Mouse (Mus musculus) heart, postnatal 10 days (tissue): ENCODE results near the gene Ap3b1. TPM values are rescaled to one million over a fixed set of nuclear protein-coding genes. Genes with fewer than 3 reads are reported as not detected.

Experiments used
- DNase-seq, 2 experiments: peaks; one replicate each; pipeline ENCODE4 v3.0.0; 2021
- intact Hi-C: fragments of 180-260 bp; cut with DNase I; formaldehyde crosslinking; loops from one replicate; pipeline ENCODE4 v1.15.1; 2025
- total RNA-seq, 2 experiments: library from RNA; stranded (reverse); gene quantifications; 2 replicates each; pipeline ENCODE4 v1.2.3; 2021

Ap3b1 gene
- total RNA-seq, 2 experiments from 2014 or later, result 27.7 to 32.7 TPM

DNA sequence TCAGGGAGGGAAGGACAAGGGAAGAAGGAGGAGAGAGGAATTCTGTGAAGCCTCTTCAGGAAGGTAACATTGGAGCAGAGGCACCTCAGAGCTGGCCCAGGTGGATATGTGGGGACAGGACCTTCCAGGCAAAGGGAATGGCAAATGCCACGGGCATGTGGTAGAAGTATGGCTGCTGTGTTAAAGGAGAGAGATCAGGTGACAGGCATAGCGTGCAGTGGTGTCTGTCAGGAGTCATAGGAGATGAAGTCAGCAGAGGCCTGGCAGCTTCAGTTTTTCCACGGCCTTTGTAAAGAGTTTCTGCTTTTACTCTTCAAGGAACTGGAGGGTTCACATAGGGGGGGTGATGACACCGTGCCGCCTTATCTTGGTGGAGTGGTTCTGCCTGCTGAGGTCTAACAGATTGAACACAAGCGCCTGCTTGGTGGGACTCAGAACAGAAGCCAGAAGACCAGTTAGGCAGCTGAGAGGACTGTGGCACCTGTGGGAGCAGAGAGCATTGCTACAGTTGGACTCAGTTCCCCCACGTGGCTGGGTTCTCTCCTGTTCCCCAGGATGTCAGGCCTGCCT is 166.0 kb downstream of the Ap3b1 start:
- no peak for DNase-seq
- intact Hi-C loops, result no loop called here

- intact Hi-C loops, result no loop called here
- DNase-seq, result no peak
Observed at GRCm38 (mm10) chr13:94529138-94529537, 170.4 kb downstream of the Ap3b1 start.

- intact Hi-C loops, result no loop called here
- no peak for DNase-seq
Observed at GRCm38 (mm10) chr13:94533516-94533915, 174.8 kb downstream of the Ap3b1 start.

DNA sequence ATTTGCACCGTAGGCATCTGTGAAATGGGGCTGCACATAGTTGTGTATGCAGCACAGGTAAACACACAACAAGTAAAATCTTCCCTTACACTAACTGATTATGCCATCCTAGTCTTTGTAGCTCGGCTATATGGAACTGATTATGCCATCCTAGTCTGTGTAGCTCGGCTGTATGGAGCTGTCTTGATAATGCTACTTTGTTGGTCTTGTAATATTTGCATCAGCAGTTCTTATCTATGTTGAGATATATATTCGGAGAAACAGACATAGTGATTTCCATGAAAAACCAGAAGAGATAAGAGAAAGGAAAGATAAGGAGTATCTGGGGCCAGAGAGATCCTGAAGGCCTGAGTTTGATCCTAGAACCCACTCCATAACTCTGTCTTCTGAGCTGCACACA is 178.6 kb downstream of the Ap3b1 start:
- intact Hi-C loops, result no loop called here
- no peak for DNase-seq

GRCm38 (mm10) chr13:94539851-94540646 is 181.3 kb downstream of the Ap3b1 start:
- intact Hi-C loops, result no loop called here
- no peak for DNase-seq

DNA sequence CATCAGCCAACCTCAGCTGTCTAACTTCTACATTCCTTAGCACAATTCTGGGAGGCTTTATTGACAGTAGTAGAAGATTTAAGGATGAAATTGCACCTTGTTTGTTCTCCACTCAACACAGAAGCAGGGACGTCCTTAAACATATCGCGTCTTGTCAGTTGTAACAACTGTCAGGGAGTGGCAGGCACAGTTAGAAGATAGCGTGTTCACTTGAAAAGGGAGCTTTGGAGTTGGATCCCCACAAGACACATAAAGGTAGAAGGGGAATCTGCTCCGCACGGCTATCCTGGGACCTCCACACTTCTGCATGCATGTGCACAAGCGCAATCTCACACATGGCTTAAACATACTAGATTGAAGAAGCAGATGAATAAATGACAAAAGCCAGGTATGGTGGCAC is 183.3 kb downstream of the Ap3b1 start:
- DNase-seq, result no peak
- intact Hi-C loops, result no loop called here

DNA sequence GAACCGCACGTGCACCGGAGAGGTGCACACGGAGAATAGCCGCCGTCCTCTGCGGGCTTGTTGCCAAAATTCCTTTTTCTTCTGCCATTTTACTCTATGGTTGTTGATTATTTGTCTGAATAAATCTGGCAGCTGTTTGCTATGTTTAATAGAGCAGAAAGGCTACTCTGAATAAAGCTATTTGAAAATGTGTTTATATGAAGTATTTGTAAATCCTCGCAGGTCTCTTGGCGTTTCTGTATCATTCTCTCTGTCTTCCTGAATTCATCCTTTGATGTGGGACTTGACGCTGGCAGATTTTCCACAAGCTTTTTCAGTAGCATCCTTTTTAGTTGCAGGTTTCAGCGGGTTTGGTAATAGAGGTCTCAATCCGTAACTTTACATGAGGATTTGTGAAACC is 185.5 kb downstream of the Ap3b1 start:
- intact Hi-C loops, result no loop called here
- no peak for DNase-seq

GRCm38 (mm10) chr13:94545739-94546138 is 187.0 kb downstream of the Ap3b1 start:
- intact Hi-C loops, result no loop called here
- DNase-seq, result no peak

- intact Hi-C loops, result no loop called here
- DNase-seq, result no peak
Observed at GRCm38 (mm10) chr13:94546246-94546645, 187.5 kb downstream of the Ap3b1 start.

DNA sequence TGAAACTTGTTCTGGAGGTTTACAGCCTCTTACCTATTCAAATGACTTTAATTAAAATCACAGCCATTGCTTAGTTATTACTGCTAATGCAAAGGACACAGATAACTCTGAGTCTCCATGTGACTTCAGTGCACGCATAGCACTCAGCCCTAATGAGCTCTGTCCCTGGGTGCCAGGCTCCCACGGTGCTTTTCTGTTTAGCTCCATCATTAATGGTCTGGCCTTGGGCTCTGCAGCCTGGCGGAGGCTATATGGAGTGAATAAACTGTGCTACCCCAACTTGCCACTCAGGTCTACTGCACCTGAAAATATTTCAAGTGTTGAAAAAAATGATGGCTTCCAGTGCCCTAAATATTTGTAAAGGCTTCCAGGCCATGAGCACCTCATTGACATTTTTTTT is 190.8 kb downstream of the Ap3b1 start:
- no peak for DNase-seq
- intact Hi-C loops, result no loop called here

- no peak for DNase-seq
- intact Hi-C loops, result no loop called here
Observed at GRCm38 (mm10) chr13:94550037-94550436, 191.3 kb downstream of the Ap3b1 start.

DNA sequence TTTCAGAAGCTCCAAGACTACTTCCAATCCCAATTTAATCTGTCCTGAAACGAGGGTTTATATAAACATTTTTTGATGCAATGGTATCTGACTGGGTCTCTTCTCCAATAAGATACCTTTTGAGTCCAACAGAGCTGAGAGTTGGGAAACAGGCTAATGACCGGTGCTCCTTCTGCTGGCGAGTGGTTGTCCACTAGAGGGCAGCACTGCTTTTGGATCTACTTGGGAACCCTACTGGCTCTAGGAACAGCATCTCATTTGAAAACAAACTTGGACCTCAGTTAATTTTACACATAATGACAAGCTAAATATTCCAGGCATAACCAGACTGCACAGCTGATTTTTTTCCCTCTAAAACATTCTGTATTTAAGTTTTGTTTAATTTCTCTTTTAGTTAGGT is 201.3 kb downstream of the Ap3b1 start:
- intact Hi-C loops, result loop anchor here (5.0 kb wide), 3 partner anchors 242 to 382 kb away; no protein-coding TSS in a partner anchor
- peak; percentile 87 to 92 for DNase-seq

DNA sequence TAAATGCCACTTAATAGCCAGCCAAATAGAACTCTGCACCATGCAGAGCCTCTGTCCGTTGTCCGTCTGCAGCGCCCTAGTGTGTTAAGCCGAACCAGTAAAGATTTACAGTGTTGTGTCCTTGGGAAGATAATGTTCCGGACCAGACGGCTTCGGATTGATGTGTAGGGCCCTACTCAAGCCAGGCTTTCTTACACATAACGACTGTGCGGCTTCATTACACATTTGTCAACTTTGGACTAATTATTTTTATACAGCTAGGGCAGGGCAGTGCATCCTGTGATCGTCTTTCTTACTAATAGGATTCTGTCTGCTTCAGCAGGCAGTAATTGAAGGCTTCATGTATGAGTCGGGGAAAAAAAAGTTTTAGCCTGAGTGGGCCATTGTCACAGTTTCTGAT is 202.1 kb downstream of the Ap3b1 start:
- no peak for DNase-seq
- intact Hi-C loops, result loop anchor here (5.0 kb wide), 3 partner anchors 241 to 381 kb away; no protein-coding TSS in a partner anchor

- intact Hi-C loops, result loop anchor here (5.0 kb wide), 3 partner anchors 240 to 380 kb away; no protein-coding TSS in a partner anchor
- no peak for DNase-seq
Observed at GRCm38 (mm10) chr13:94562652-94563339, 204.0 kb downstream of the Ap3b1 start.

- no peak for DNase-seq
- intact Hi-C loops, result loop anchor here (5.0 kb wide), 3 partner anchors 238 to 378 kb away; no protein-coding TSS in a partner anchor
Observed at GRCm38 (mm10) chr13:94563836-94564235, 205.1 kb downstream of the Ap3b1 start.

DNA sequence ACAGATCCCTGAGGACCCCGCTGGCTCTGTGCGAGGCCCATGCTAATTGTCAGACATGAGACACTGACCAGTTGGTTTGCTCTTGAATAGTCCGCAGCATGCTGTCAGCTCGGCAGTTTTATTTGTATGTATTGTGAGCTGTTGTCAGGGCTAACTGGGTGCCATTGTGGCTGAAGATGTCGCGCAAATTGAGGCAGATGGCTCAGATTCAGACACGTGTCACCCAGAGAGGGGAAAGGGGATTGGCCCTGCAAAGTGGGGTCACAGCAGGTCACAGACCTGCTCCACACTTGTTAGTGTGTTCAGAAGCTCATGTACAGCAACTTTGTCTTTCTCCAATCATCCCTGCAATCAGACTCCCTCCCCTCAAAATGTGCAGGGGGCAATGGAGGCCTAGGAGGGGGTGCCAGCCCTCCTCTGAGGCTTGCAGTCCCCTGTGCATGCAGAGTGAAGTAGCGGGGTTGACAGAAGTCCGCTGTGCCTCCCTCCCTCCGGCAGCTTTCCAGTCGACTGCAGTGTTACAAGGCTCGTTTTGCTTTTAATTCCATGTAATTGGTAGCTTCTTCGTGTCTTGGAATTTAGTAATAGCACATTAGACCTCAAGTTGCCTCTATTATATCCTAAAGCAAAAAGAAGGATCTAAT is 205.7 kb downstream of the Ap3b1 start:
- intact Hi-C loops, result loop anchor here (5.0 kb wide), 3 partner anchors 238 to 378 kb away; no protein-coding TSS in a partner anchor
- no peak for DNase-seq

DNA sequence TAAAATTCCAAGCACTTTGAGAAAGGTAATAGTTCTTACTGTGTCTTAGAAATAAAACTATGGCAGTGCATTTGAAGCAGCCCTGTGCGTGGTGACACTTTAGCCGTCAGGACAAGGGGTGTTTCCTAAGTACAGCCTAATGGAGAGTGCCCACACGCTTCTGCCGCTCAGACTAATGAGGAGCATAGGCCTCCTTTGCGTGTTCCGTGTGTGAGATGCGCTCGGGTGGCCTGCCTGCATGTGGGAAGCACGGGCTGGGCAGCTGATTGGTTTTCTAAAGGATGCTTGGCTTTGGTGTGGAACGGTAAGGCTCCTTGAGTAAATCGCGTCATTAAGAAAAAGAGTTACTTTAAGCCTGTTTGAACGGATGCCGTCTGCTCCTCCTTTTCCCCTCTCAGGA is 206.4 kb downstream of the Ap3b1 start:
- DNase-seq, result no peak
- intact Hi-C loops, result no loop called here

GRCm38 (mm10) chr13:94565616-94566015 is 206.9 kb downstream of the Ap3b1 start:
- intact Hi-C loops, result no loop called here
- peak; percentile 67 to 68 for DNase-seq

- intact Hi-C loops, result no loop called here
- no peak for DNase-seq
Observed at GRCm38 (mm10) chr13:94567739-94568138, 209.0 kb downstream of the Ap3b1 start.

GRCm38 (mm10) chr13:94571001-94571400 is 212.2 kb downstream of the Ap3b1 start:
- intact Hi-C loops, result no loop called here
- no peak for DNase-seq

GRCm38 (mm10) chr13:94573356-94573755 is 214.6 kb downstream of the Ap3b1 start:
- intact Hi-C loops, result no loop called here
- no peak for DNase-seq
